Mouse (Mus musculus) heart, adult 2 months (tissue): ENCODE results near the gene 1810010H24Rik.

ENCODE experiments used
- CTCF ChIP-seq: fragments of 200-600 bp; IDR thresholded peaks from 2 replicates; pipeline ENCODE4 v1.8.1; 2022; ENCODE audit warnings: antibody characterized with exemption, mild to moderate bottlenecking, moderate library complexity
- EP300 ChIP-seq: fragments of 200-500 bp; IDR thresholded peaks from 2 replicates; pipeline ENCODE4 v1.6.1; 2011; ENCODE audit warnings: low read depth, low read length, control low read depth; ENCODE audit not compliant: insufficient read depth
- POLR2A ChIP-seq: fragments of 200-500 bp; IDR thresholded peaks from 2 replicates; pipeline ENCODE4 v1.6.1; 2011; ENCODE audit warnings: mild to moderate bottlenecking, low read depth, low read length, control low read depth; ENCODE audit not compliant: insufficient read depth

DNA sequence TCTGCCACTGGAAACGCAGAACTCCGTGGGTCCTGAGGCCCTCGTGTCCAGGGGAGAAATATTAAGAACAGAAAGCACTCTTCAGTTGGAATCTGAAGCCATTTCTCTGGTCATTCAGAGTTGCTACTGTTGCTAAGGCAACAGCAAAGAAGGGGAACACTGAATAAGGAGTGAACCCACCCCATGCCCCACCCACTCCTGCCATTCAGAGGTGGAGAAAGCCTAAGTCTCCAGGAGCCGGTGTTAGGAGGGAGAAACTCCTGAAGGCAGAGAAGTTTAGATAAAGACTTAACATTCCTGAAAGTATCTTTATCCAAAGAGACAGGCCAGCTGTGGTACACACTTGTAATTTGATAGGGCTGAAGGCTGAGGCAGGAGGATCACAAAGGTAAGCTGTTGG lies 6.2 kb upstream of the 1810010H24Rik start:
- no peak for TF ChIP-seq POLR2A
- no peak for TF ChIP-seq EP300
- TF ChIP-seq CTCF: no peak
